Mouse (Mus musculus): Measurements from ENCODE around the gene Nepn. TPM values are rescaled to one million over a fixed set of nuclear protein-coding genes. Genes with fewer than 3 reads are reported as not detected.

Gene Nepn
- polyA plus RNA-seq, 1 experiment from 2014 or later, result not detected

- Histone ChIP-seq H3K9me3 (no peaks in the 10 kb centered on the region), H3K4me3 (no peak overlapping the region), H3K27ac (no peak overlapping the region), H3K4me1 (no peaks in the 10 kb centered on the region), H3K27me3 (no peaks in the 10 kb centered on the region), H3K36me3 (peaks cover 47% of the 10 kb centered on the region), H3K4me2 (no peak overlapping the region), H3K9ac (no peak overlapping the region)
- WGBS, result 87% methylated on average over 1 of the region's 1 CpGs
- ATAC-seq (ENCODE audit: insufficient number of reproducible peaks, low FRiP score, low TSS enrichment, low read depth), result no peak
These were observed 42.2 kb downstream of the Nepn start for GRCm38 (mm10) chr10:52430953-52431352.

- 96% methylated on average over 8 of the region's 8 CpGs for WGBS
- no peak for ATAC-seq (ENCODE audit: insufficient number of reproducible peaks, low FRiP score, low TSS enrichment, low read depth)
- H3K4me3 ChIP-seq, result no peak overlapping the region
- peaks cover 68% of the 10 kb centered on the region for H3K36me3 ChIP-seq
- no peaks in the 10 kb centered on the region for H3K27me3 ChIP-seq
- H3K27ac ChIP-seq, result no peak overlapping the region
- H3K9me3 ChIP-seq, result no peaks in the 10 kb centered on the region
- H3K4me1 ChIP-seq, result no peaks in the 10 kb centered on the region
- no peak overlapping the region for H3K9ac ChIP-seq
- no peak overlapping the region for H3K4me2 ChIP-seq
These were observed 46.1 kb downstream of the Nepn start for GRCm38 (mm10) chr10:52434836-52435235.

Other genes starting within 250 kb of the Nepn start
- 0.05 and 0.06 TPM in 2 replicates for gene Ros1, start 193.7 kb upstream of the Nepn start, polyA plus RNA-seq (2015; fragmentation: Nextera tagmentation; extraction: Ambion mirVana)
- gene Dcbld1, start 155.4 kb upstream of the Nepn start, polyA plus RNA-seq (2015; fragmentation: Nextera tagmentation; extraction: Ambion mirVana), result 16.2 and 17.0 TPM in 2 replicates
- gene Gm26741, start 30.2 kb upstream of the Nepn start, polyA plus RNA-seq (2015; fragmentation: Nextera tagmentation; extraction: Ambion mirVana), result not detected in 2 replicates
- gene Gopc, start 6.8 kb upstream of the Nepn start, polyA plus RNA-seq (2015; fragmentation: Nextera tagmentation; extraction: Ambion mirVana), result 18.6 and 23.5 TPM in 2 replicates
- gene Nus1, start 28.6 kb downstream of the Nepn start, polyA plus RNA-seq (2015; fragmentation: Nextera tagmentation; extraction: Ambion mirVana), result 12.3 and 15.8 TPM in 2 replicates